Mouse (Mus musculus): Measurements from ENCODE around the gene Tox4. TPM values are rescaled to one million over a fixed set of nuclear protein-coding genes. Genes with fewer than 3 reads are reported as not detected.
"Not testable (repeated sequence)": the region's sequence is repeated elsewhere in the genome, so short reads cannot be mapped to it uniquely, and the experiment has no call there.

Tox4 gene
- polyA plus RNA-seq, 1 experiment from 2014 or later = 38.8 TPM

DNA sequence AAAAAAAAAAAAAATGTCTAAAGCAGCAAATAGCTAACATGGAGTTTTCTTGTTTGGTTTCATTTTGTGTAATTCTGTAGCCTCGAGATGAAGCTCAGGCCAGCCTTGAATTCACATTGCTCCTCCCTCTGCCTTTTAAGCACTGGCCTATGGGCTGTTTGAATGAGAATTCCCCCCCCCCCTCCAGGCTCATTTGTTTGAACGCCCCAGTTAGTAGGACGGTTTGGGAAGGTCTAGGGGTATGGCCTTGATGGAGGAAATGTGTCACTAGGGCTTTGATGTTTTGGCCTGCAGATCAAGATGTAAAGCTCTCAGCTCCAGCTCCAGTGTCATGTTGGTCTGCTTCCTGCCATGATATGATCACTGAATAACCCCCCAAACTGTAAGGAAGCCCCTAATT, 6.2 kb upstream of the Tox4 start:
- DNase-seq (ENCODE audit: low read depth, low spot score) (no peak), ATAC-seq (no peak)
- H3K27me3 ChIP-seq = no peaks in the 10 kb centered on the region
- ChIA-PET CTCF (interaction anchor here (2.0 kb wide), 1 partner anchor 11 kb away, joined by 10 read pairs; no protein-coding TSS in a partner anchor), POLR2A (interaction anchor here (0.6 to 0.8 kb wide), 2 partner anchors 22 to 115 kb away, joined by 3 to 5 read pairs; no protein-coding TSS in a partner anchor)
- in situ Hi-C loops (cut with MboI; ENCODE audit: low pct_unique_long_range_greater_than_20kb) = no loop called here
- no peak for TF ChIP-seq CTCF (IDR thresholded peaks at IDR 0.05)

DNA sequence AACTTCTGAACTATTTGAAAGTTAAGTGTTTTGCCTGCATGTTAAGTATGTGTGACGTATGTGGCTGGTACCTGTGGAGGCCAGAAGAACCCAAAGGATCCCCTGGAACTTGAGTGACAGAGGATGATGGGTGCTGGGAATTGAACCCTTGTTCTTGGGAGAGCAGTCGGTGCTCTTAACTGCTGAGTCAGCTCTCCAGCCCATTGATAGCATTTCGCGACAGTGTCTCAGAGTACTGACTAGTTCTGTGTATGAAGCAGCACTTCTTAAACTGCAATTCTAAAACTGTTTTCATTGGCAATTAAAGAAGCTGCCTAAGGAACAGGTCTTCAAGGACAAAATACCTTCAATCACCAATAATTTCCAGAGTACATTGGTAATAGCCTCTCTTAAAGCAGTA, 1.7 kb upstream of the Tox4 start:
- in situ Hi-C loops (cut with MboI; ENCODE audit: low pct_unique_long_range_greater_than_20kb) = no loop called here
- POLR2A ChIA-PET = no interaction called here
- ATAC-seq = no peak

DNA sequence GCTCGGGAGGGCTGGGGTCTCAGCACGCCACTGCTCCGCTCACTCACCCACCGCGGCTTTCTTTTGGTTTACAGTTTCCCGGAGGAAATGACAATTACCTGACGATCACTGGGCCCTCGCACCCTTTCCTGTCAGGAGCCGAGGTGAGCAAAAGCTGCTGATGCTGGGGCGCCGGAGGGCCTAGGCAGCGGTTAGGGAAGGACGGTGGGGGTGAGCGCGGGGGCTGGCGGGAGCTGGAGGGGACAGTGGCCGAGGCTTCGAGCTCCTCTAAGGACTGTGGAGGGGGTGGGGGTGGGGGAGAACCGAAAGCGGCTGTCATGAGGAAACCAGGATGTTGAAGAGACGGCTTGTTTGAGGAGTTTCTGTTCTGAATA, 788 bp downstream of the Tox4 start:
- TF ChIP-seq CTCF (IDR thresholded peaks at IDR 0.05) = no peak
- no peaks in the 10 kb centered on the region for H3K27me3 ChIP-seq
- ChIA-PET POLR2A (interaction anchor here (1.2 kb wide), 1 partner anchor 35 kb away, joined by 4 read pairs; no protein-coding TSS in a partner anchor), CTCF (interaction anchor here (1.1 to 2.2 kb wide), 4 partner anchors 11 to 23 kb away, joined by 3 to 9 read pairs (median 6); partner anchors contain the start of gene Chd8)
- DNase-seq (ENCODE audit: low read depth, low spot score) = no peak
- no peak for ATAC-seq
- in situ Hi-C loops (cut with MboI; ENCODE audit: low pct_unique_long_range_greater_than_20kb) = no loop called here

More for the DNA sequence above, 1.7 kb upstream of the Tox4 start:
- no peak for DNase-seq (ENCODE audit: low read depth, low spot score)
- H3K27me3 ChIP-seq = no peaks in the 10 kb centered on the region
- no peak for TF ChIP-seq CTCF (IDR thresholded peaks at IDR 0.05)
- CTCF ChIA-PET = interaction anchor here (0.8 to 1.4 kb wide), 2 partner anchors 39 to 54 kb away, joined by 3 read pairs; no protein-coding TSS in a partner anchor

DNA sequence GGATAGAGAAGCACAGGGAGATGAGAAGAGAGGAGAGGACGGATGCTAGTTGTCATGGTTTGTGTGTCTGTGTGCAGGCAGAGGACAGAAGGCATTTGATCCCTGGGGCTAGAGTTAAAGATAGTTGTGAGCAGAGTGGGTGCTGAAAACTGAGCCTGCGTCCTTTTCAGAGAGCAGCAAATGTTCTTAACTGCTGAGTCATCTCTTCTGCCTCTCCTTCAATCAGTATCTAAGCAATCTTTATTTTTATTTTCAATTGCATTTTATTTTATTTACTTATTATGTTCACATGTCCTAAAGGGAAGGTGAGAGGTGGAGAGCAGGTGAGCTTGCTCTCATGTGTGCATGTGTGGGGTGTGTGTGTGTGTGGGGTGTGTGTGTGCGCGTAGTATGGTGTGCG, 4.7 kb downstream of the Tox4 start:
- in situ Hi-C loops (cut with MboI; ENCODE audit: low pct_unique_long_range_greater_than_20kb) = no loop called here
- H3K27me3 ChIP-seq = no peaks in the 10 kb centered on the region
- DNase-seq (ENCODE audit: low read depth, low spot score) (no peak), ATAC-seq (no peak)
- POLR2A ChIA-PET = no interaction called here
- CTCF ChIA-PET = interaction anchor here (1.2 to 1.6 kb wide), 3 partner anchors 12 to 159 kb away, joined by 3 to 5 read pairs (median 4); partner anchors contain the start of gene Mettl3
- no peak for TF ChIP-seq CTCF (IDR thresholded peaks at IDR 0.05)

DNA sequence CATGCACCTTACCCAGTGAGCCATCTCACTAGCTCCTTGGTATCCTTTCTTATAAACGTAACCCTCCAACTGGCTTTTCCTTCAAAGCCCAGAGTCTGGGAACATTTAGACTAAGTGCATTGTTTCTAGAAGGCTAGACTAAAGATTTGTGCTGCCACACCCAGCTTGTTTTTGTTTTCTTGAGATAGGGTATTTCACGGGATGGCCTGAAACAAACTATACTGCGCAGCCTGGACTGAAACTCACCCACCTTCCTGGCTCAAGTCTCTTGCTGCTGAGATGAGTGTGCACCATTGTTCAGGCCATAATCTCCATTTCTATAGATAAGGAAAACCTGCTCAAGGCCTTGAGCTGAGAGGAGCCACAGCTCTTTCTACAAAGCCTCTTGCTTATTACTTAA, 5.2 kb downstream of the Tox4 start:
- ChIA-PET CTCF (interaction anchor here (1.6 kb wide), 1 partner anchor 12 kb away, joined by 5 read pairs; no protein-coding TSS in a partner anchor), POLR2A (no interaction called here)
- no peak for TF ChIP-seq CTCF (IDR thresholded peaks at IDR 0.05)
- ATAC-seq (no peak), DNase-seq (ENCODE audit: low read depth, low spot score) (no peak)
- no peaks in the 10 kb centered on the region for H3K27me3 ChIP-seq
- in situ Hi-C loops (cut with MboI; ENCODE audit: low pct_unique_long_range_greater_than_20kb) = no loop called here

DNA sequence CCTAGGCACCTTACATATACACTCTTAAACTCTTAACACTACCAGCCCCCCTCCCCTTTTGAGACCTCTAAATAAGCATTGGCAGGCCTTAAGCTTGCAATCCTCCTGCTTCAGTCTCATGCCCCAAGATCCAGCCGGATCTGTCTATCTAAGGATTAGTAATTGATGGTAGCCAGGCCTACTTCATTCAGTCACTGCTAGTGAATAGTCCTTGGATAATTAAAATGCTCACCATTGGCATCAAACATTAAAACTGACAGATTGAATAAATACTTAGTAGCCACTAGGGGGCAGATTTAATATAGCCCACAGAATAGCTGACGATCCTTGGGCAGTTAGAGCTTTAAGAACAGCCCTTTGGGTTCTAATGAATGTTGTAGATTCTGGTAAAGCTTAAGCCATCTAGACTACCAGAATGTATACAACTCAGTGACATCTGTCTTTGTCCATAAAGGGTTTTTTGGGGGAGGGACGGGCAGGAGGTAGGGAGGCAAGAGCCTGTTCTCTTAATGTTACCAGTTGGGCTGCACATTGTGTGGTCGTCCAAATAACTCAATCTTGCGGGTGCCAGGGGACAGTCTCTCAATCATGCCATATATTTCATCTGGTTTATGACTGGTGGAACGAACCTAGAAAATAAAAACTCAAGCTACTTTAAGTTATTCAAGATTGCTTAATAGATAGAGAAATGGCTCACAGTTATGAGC, 16.8 kb downstream of the Tox4 start:
- in situ Hi-C loops (cut with MboI; ENCODE audit: low pct_unique_long_range_greater_than_20kb) = loop anchor here (5.0 kb wide), 1 partner anchor 42 kb away; no protein-coding TSS in a partner anchor
- ChIA-PET CTCF (interaction anchor here (0.9 to 6.4 kb wide), 11 partner anchors 9 to 51 kb away, joined by 3 to 56 read pairs (median 5); partner anchors contain the start of genes Mettl3, Rab2b and Tox4), POLR2A (interaction anchor here (1.7 kb wide), 1 partner anchor 44 kb away, joined by 7 read pairs; no protein-coding TSS in a partner anchor)
- peak; percentile 59 for TF ChIP-seq CTCF (IDR thresholded peaks at IDR 0.05)
- ATAC-seq (no peak), DNase-seq (ENCODE audit: low read depth, low spot score) (no peak)
- H3K27me3 ChIP-seq = no peaks in the 10 kb centered on the region

DNA sequence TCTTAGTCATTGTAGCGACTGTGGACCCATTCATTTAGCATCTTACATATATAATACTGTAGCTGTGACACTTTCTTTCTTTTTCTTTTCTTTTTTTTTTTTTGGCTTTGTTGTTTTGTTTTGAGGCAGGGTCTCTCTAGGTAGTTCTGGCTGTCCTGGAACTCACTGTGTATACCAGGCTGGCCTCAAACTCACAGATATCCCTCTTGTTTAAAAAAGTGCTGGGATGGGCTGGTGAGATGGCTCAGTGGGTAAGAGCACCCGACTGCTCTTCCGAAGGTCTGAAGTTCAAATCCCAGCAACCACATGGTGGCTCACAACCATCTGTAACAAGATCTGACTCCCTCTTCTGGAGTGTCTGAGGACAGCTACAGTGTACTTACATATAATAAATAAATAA, 24.6 kb downstream of the Tox4 start:
- DNase-seq (ENCODE audit: low read depth, low spot score); ATAC-seq; H3K27me3 ChIP-seq; in situ Hi-C loops (cut with MboI; ENCODE audit: low pct_unique_long_range_greater_than_20kb): not testable (repeated sequence)
- POLR2A ChIA-PET = interaction anchor here (0.6 to 3.0 kb wide), 2 partner anchors 8 to 13 kb away, joined by 3 to 11 read pairs; no protein-coding TSS in a partner anchor
- CTCF ChIA-PET = interaction anchor here (1.6 to 4.0 kb wide), 3 partner anchors 8 to 36 kb away, joined by 4 to 22 read pairs (median 8); no protein-coding TSS in a partner anchor

DNA sequence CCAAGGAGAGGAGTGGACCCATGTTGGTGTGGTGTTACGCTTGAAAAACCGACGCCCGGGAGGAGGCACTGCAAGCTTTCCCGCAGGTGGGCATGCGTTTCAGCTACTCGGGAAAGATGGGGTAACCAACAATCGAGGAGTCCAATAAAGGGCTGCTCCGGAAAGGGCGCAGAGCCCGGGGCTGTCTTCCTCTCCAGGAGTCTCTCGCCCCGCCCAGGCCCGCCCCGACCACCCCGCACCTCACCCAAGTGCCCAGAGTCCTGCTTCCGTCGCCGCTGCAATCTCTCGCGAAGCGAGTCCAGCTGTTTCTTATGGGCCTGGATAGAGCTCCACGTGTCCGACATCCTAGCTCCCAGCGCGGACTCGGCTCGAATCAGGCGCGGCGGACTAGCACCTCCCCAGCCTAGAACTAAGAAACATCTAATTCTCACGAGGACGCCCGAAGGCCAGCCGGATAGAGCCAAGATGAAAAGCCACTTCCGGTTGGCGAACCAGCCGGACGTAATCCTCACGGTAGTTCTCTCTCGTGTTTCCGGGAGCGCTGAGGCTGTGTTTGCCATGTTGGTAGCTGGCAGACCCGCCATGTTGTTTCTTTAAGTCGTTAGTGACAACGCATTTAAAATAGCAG, 25.8 kb downstream of the Tox4 start, which contains the start of gene Mettl3:
TSS of gene Mettl3 (minus strand) at position 485 of the 628 bp plus-strand sequence.
- TF ChIP-seq CTCF (IDR thresholded peaks at IDR 0.05) = no peak
- peak; percentile 72 for DNase-seq (ENCODE audit: low read depth, low spot score)
- ATAC-seq = peak; percentile 95
- ChIA-PET POLR2A (interaction anchor here (1.3 to 3.0 kb wide), 2 partner anchors 12 to 32 kb away, joined by 4 to 11 read pairs; no protein-coding TSS in a partner anchor), CTCF (interaction anchor here (1.1 to 4.0 kb wide), 8 partner anchors 9 to 38 kb away, joined by 3 to 22 read pairs (median 4); no protein-coding TSS in a partner anchor)
- in situ Hi-C loops (cut with MboI; ENCODE audit: low pct_unique_long_range_greater_than_20kb) = no loop called here
- H3K27me3 ChIP-seq = no peaks in the 10 kb centered on the region

DNA sequence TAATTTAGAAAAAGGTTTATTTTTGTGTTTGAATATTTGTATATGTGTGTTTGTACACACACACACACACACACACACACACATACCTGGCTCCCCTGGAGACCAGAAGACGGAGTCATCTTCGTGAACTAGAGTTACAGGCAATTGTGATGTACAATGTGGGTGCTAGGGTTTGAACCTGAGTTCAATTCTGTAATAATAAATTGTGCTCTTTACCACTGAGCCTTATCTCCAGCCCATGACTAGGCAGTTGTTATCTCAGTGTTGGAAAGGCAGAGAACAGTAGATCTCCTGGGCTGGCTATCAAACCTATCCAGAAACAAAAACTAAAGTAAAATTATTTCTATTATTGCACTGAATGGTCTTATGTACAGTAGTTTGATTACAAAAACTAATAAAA, 27.2 kb downstream of the Tox4 start:
- TF ChIP-seq CTCF (IDR thresholded peaks at IDR 0.05) = no peak
- ATAC-seq = no peak
- no peaks in the 10 kb centered on the region for H3K27me3 ChIP-seq
- ChIA-PET POLR2A (interaction anchor here (0.6 to 3.0 kb wide), 3 partner anchors 10 to 108 kb away, joined by 3 to 11 read pairs (median 6); no protein-coding TSS in a partner anchor), CTCF (interaction anchor here (1.4 to 4.0 kb wide), 4 partner anchors 10 to 34 kb away, joined by 4 to 22 read pairs (median 6); no protein-coding TSS in a partner anchor)
- in situ Hi-C loops (cut with MboI; ENCODE audit: low pct_unique_long_range_greater_than_20kb) = no loop called here
- no peak for DNase-seq (ENCODE audit: low read depth, low spot score)

DNA sequence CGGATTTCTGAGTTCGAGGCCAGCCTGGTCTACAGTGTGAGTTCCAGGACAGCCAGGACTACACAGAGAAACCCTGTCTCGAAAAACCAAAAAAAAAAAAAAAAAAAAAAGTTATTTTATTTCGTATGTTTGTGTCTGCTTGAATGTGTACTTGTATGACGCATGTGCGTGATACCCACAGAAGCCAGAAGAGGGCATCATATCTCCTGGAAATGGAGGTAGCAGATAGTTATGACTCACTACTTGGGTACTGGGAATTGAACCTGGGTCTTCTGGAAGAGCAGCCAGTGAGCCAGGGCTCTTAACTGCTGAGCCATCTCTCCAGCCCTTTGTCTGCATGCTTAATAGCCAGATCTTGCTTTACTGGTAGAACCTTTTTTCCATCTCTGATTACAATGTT, 31.4 kb downstream of the Tox4 start:
- ChIA-PET CTCF (interaction anchor here (1.0 kb wide), 1 partner anchor 32 kb away, joined by 3 read pairs; no protein-coding TSS in a partner anchor), POLR2A (interaction anchor here (0.7 kb wide), 1 partner anchor 31 kb away, joined by 5 read pairs; no protein-coding TSS in a partner anchor)
- ATAC-seq; H3K27me3 ChIP-seq; DNase-seq (ENCODE audit: low read depth, low spot score); in situ Hi-C loops (cut with MboI; ENCODE audit: low pct_unique_long_range_greater_than_20kb): not testable (repeated sequence)
